Mouse (Mus musculus): ENCODE measurements around the gene Klf15.

The Klf15 gene

GRCm38 (mm10) chr6:90494155-90494554 lies 31.8 kb downstream of the Klf15 start:
- DNase-seq (ENCODE audit: low spot score) = no peak

DNA sequence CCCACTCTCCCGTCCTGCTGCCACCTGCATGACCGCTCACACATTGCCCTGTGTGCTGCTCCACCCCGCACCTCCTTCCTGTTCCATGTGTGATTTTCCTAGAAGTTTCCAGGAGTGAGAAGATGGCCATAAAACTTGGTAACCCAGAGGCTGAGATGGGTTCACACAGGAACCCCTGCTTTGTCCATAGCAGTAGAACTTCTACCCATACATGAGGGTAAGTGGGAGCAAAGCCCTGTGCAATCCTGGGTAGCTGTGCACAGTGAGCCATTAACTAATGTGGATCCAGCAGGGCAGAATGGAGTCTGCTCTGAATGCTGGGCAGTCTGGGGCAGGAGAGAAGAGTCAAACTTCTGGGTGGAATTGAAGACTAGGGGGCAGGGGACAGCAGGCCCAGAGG lies 32.2 kb downstream of the Klf15 start:
- no peak for DNase-seq (ENCODE audit: low spot score)

GRCm38 (mm10) chr6:90495282-90495912 lies 33.0 kb downstream of the Klf15 start:
- DNase-seq (ENCODE audit: low spot score) = no peak

GRCm38 (mm10) chr6:90496217-90496616 lies 33.8 kb downstream of the Klf15 start:
- DNase-seq (ENCODE audit: low spot score) = no peak

- DNase-seq (ENCODE audit: low spot score) = no peak
Observed at GRCm38 (mm10) chr6:90499509-90499908, 37.1 kb downstream of the Klf15 start.

GRCm38 (mm10) chr6:90501222-90501940 lies 39.0 kb downstream of the Klf15 start:
- DNase-seq (ENCODE audit: low spot score) = no peak

DNA sequence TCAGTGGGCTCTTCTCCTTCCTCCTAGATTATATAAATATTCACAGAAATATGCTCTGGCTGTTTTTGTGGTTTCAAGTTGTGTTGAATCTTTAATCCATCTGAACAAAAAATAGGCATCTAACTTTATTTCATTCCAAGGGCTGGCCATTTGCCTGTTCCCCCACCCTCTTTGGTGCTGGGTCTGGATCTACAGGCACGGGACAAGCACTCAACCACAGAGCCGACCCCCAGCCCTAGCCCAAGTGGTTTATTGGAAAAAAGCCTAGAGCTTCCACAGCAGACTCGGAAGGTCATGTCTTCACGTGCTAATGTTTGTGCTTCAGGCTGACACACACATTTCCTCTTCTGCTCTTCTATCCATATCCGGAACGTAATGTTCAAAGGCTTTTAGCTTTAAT lies 43.5 kb downstream of the Klf15 start:
- DNase-seq (ENCODE audit: low spot score) = no peak

GRCm38 (mm10) chr6:90506673-90507311 lies 44.4 kb downstream of the Klf15 start:
- DNase-seq (ENCODE audit: low spot score) = peak; percentile 82

DNA sequence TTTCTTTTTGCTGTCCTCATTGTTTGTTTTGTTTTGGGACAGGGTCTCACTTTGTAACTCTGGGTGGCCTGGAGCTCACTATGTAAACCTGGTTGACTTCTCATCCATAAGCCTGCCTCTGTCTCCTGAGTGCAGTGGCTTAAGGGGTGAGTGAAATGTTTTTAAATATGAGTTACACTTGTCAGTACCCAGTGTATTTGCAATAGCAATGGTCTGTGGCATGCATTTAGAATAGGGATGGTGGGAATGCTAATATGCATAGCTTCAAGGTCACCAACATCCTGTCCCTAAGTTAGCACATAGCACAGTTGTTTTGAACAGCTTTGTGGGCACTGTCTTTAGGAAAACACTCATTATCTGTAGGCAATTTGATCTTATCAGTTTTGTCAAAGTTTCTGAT lies 45.1 kb downstream of the Klf15 start:
- DNase-seq (ENCODE audit: low spot score) = no peak

- DNase-seq (ENCODE audit: low spot score) = peak; percentile 62
Observed at GRCm38 (mm10) chr6:90508197-90508624, 45.8 kb downstream of the Klf15 start.

DNA sequence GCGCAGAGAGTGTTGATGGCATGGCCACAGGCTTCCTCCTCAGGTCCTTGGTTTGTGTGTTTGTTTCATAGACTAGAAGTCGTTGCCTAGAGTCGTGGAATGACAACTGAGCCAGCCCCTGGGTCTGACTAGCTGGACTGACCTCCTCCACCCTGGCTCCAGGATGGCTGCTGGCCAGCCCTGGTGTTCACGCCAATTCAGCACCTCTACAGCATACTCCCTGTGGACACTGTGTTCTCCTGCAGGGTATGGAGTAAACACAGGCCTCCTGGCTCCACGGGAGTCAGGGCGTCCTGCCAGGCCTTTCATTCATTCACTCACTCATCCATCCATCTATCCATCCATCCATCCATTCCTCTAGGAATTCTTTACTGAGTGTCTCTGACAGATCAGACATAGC lies 46.7 kb downstream of the Klf15 start:
- peak; percentile 71 for DNase-seq (ENCODE audit: low spot score)

GRCm38 (mm10) chr6:90512416-90512815 lies 50.0 kb downstream of the Klf15 start:
- DNase-seq (ENCODE audit: low spot score) = no peak

DNA sequence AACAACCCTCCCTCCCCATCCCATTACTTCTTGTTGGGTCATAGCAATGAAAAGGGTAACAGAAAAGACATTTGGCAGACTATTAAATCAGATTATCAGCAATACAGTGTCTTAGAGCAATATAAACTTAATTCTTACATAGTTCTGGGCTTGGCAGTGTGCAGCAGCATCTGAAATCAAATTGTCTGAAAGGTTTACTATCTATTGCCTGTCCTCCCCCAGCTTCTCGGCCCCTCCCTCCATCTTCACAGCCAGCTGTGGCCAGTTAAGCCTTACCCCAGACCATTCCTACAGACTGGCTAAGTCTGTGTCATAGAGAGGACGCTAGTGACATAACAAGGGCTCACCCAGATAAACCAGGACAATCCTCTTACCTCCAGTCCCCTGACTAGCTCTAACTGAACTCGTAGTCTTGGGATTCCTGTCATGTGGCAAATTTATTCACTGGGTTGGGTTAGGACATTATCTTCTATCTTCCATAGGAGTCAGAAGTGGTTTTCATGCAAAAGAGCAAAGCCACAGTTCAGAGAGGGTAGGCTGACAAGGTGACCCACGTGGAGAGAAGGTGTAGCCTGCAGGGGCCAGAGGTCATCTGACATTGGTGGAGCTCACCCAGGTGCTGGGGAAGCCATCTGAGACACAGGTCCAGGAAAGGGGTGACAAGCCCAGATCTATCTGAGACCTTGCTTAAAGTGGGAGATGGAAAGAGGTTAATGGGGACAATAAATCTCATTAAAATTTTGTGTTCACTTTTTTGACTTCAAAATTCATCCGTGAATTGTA lies 50.9 kb downstream of the Klf15 start:
- no peak for DNase-seq (ENCODE audit: low spot score)

DNA sequence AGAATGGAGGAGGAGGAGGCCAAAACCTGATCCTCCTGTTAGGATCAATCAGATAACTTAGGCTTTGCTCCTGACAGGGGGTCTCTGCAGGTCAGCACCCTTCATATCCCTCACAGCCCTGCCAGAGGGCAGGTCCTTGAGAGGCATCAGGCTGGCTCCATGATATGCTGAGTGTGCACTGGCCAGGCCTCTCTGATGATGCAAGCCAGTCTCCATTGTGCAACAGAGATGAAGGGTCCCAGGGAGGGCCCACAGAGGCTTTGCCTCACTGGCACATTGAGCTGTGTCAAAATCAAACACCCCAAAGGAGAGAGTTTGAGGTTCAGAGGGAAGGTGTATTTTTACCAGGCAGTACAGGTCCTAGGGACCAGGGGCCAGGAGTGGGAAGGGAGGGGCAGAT lies 52.0 kb downstream of the Klf15 start:
- no peak for DNase-seq (ENCODE audit: low spot score)

DNA sequence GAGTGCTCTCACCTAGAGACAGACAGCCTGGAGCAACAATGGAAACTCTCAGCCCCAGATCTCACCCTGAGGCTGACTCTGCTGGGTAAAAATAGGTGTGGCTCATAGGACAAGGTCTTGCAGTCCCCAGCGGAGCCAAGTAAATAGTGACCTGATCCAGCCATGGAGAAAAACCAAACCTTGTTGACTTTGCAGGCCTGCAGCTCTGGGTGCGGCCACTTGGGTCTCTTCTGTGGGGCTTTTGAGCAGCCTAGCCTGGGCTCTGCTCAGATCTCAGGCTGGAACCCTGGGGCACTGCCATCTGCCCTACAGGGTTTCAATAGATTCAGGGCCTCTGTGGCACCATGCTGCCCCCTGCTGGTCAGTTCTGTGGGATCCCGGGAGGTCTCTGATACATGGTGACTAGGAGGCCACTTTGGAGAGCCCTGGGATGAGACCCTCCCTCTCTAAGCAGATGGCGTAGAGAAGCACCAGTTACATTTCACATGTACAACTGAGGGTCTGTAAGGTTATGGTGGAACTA lies 52.6 kb downstream of the Klf15 start:
- DNase-seq (ENCODE audit: low spot score) = peak; percentile 87

GRCm38 (mm10) chr6:90518892-90519291 lies 56.5 kb downstream of the Klf15 start:
- DNase-seq (ENCODE audit: low spot score) = no peak

DNA sequence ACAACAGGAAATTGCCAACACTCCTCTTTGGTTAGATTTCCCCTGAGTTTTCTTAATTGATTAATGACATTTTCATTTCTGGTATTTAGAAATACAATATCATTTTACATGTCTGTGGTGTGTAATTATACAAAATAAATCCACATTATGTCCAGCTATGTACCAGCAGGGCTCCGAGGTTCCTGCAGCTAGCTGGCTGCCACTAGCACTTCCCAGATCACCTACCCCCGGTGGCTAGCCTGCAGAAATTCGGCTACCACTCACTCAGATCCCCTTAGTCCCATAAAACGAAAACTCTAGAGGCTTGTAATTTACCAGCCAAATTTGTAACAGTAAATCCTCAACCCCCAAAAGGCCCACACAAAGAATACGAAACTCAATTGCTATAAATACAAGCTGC lies 57.0 kb downstream of the Klf15 start:
- DNase-seq (ENCODE audit: low spot score) = no peak

Measured in urinary bladder, postnatal 14 days (tissue).